Mouse (Mus musculus): ENCODE measurements around the gene Spen. TPM values are rescaled to one million over a fixed set of nuclear protein-coding genes. Genes with fewer than 3 reads are reported as not detected.

Spen gene
- 20.3 and 20.4 TPM in 2 replicates for polyA plus RNA-seq (2014; fragmentation: Nextera tagmentation; extraction: Ambion mirVana)

GRCm38 (mm10) chr4:141538408-141539212 lies at the start of gene Spen:
TSS of gene Spen (minus strand) at chr4:141538597.
- ATAC-seq (ENCODE audit: low FRiP score) (peak; percentile 84), DNase-seq (ENCODE audit: low spot score) (peak; percentile 97)
- peak within 1 kb of the TSS; percentile 99 for H3K4me3 ChIP-seq (replicated peaks; ENCODE audit: low read length)
- H3K9ac ChIP-seq = peak within 1 kb of the TSS; percentile 95
- H3K36me3 ChIP-seq (replicated peaks; ENCODE audit: control insufficient read depth, insufficient read depth) = no peaks in the 10 kb centered on the region
- peaks cover 29% of the 10 kb centered on the region for H3K4me1 ChIP-seq (replicated peaks; ENCODE audit: control insufficient read depth, insufficient read depth, low read length)
- H3K27ac ChIP-seq = peak within 1 kb of the TSS; percentile 98
- peak within 1 kb of the TSS; percentile 79 for H3K4me2 ChIP-seq (replicated peaks)
- no peaks in the 10 kb centered on the region for H3K27me3 ChIP-seq (ENCODE audit: control insufficient read depth, insufficient read depth, low read length)
- WGBS = under 1% methylated on average over 82 of the region's 88 CpGs
- H3K9me3 ChIP-seq (ENCODE audit: control insufficient read depth, low read length) = no peaks in the 10 kb centered on the region

GRCm38 (mm10) chr4:141583919-141584318 lies 45.5 kb upstream of the Spen start:
- no peaks in the 10 kb centered on the region for H3K27me3 ChIP-seq (ENCODE audit: control insufficient read depth, insufficient read depth, low read length)
- no peaks in the 10 kb centered on the region for H3K4me1 ChIP-seq (replicated peaks; ENCODE audit: control insufficient read depth, insufficient read depth, low read length)
- H3K4me2 ChIP-seq (replicated peaks) = no peak overlapping the region
- WGBS = 96% methylated on average over 8 of the region's 8 CpGs
- no peak overlapping the region for H3K9ac ChIP-seq
- H3K27ac ChIP-seq = no peak overlapping the region
- H3K4me3 ChIP-seq (replicated peaks; ENCODE audit: low read length) = no peak overlapping the region
- peaks cover 25% of the 10 kb centered on the region for H3K36me3 ChIP-seq (replicated peaks; ENCODE audit: control insufficient read depth, insufficient read depth)
- DNase-seq (ENCODE audit: low spot score) = no peak
- no peak for ATAC-seq (ENCODE audit: low FRiP score)
- no peaks in the 10 kb centered on the region for H3K9me3 ChIP-seq (ENCODE audit: control insufficient read depth, low read length)

GRCm38 (mm10) chr4:141581051-141581450 lies 42.7 kb upstream of the Spen start:
- no peak for DNase-seq (ENCODE audit: low spot score)
- H3K9me3 ChIP-seq (ENCODE audit: control insufficient read depth, low read length) = no peaks in the 10 kb centered on the region
- ATAC-seq (ENCODE audit: low FRiP score) = no peak
- H3K4me1 ChIP-seq (replicated peaks; ENCODE audit: control insufficient read depth, insufficient read depth, low read length) = no peaks in the 10 kb centered on the region
- peaks cover 31% of the 10 kb centered on the region for H3K36me3 ChIP-seq (replicated peaks; ENCODE audit: control insufficient read depth, insufficient read depth)
- no peak overlapping the region for H3K4me3 ChIP-seq (replicated peaks; ENCODE audit: low read length)
- no peaks in the 10 kb centered on the region for H3K27me3 ChIP-seq (ENCODE audit: control insufficient read depth, insufficient read depth, low read length)
- 77% methylated on average over 13 of the region's 13 CpGs for WGBS
- no peak overlapping the region for H3K9ac ChIP-seq
- H3K4me2 ChIP-seq (replicated peaks) = no peak overlapping the region
- H3K27ac ChIP-seq = no peak overlapping the region

GRCm38 (mm10) chr4:141578833-141579232 lies 40.4 kb upstream of the Spen start:
- 88% methylated on average over 3 of the region's 3 CpGs for WGBS
- Histone ChIP-seq H3K27ac (no peak overlapping the region), H3K4me2 (replicated peaks) (no peak overlapping the region), H3K9ac (no peak overlapping the region), H3K9me3 (ENCODE audit: control insufficient read depth, low read length) (no peaks in the 10 kb centered on the region), H3K36me3 (replicated peaks; ENCODE audit: control insufficient read depth, insufficient read depth) (peaks cover 31% of the 10 kb centered on the region), H3K4me3 (replicated peaks; ENCODE audit: low read length) (no peak overlapping the region), H3K4me1 (replicated peaks; ENCODE audit: control insufficient read depth, insufficient read depth, low read length) (no peaks in the 10 kb centered on the region), H3K27me3 (ENCODE audit: control insufficient read depth, insufficient read depth, low read length) (no peaks in the 10 kb centered on the region)
- DNase-seq (ENCODE audit: low spot score) (no peak), ATAC-seq (ENCODE audit: low FRiP score) (no peak)

GRCm38 (mm10) chr4:141576877-141577276 lies 38.5 kb upstream of the Spen start:
- H3K36me3 ChIP-seq (replicated peaks; ENCODE audit: control insufficient read depth, insufficient read depth) = peaks cover 27% of the 10 kb centered on the region; the same call in 1 of the 2 replicates
- H3K4me1 ChIP-seq (replicated peaks; ENCODE audit: control insufficient read depth, insufficient read depth, low read length) = no peaks in the 10 kb centered on the region
- H3K4me2 ChIP-seq (replicated peaks) = no peak overlapping the region
- H3K9me3 ChIP-seq (ENCODE audit: control insufficient read depth, low read length) = no peaks in the 10 kb centered on the region
- 93% methylated on average over 7 of the region's 7 CpGs for WGBS
- ATAC-seq (ENCODE audit: low FRiP score) (no peak), DNase-seq (ENCODE audit: low spot score) (no peak)
- no peak overlapping the region for H3K9ac ChIP-seq
- no peaks in the 10 kb centered on the region for H3K27me3 ChIP-seq (ENCODE audit: control insufficient read depth, insufficient read depth, low read length)
- H3K27ac ChIP-seq = no peak overlapping the region
- no peak overlapping the region for H3K4me3 ChIP-seq (replicated peaks; ENCODE audit: low read length)

- no peak overlapping the region for H3K4me2 ChIP-seq (replicated peaks)
- ATAC-seq (ENCODE audit: low FRiP score) (no peak), DNase-seq (ENCODE audit: low spot score) (no peak)
- H3K9ac ChIP-seq = no peak overlapping the region
- peaks cover 27% of the 10 kb centered on the region; the same call in 1 of the 2 replicates for H3K36me3 ChIP-seq (replicated peaks; ENCODE audit: control insufficient read depth, insufficient read depth)
- no peaks in the 10 kb centered on the region for H3K9me3 ChIP-seq (ENCODE audit: control insufficient read depth, low read length)
- WGBS = 84% methylated on average over 11 of the region's 11 CpGs
- no peak overlapping the region for H3K4me3 ChIP-seq (replicated peaks; ENCODE audit: low read length)
- no peaks in the 10 kb centered on the region for H3K4me1 ChIP-seq (replicated peaks; ENCODE audit: control insufficient read depth, insufficient read depth, low read length)
- H3K27me3 ChIP-seq (ENCODE audit: control insufficient read depth, insufficient read depth, low read length) = no peaks in the 10 kb centered on the region
- H3K27ac ChIP-seq = no peak overlapping the region
These were observed 38.0 kb upstream of the Spen start for GRCm38 (mm10) chr4:141576404-141576803.

GRCm38 (mm10) chr4:141574789-141575702 lies 36.6 kb upstream of the Spen start:
- Histone ChIP-seq H3K27ac (no peak overlapping the region), H3K36me3 (replicated peaks; ENCODE audit: control insufficient read depth, insufficient read depth) (0 out of 2 replicates have a peak, but pooled peaks cover 15% of the 10 kb centered on the region), H3K9me3 (ENCODE audit: control insufficient read depth, low read length) (no peaks in the 10 kb centered on the region), H3K9ac (no peak overlapping the region), H3K4me2 (replicated peaks) (no peak overlapping the region), H3K4me1 (replicated peaks; ENCODE audit: control insufficient read depth, insufficient read depth, low read length) (no peaks in the 10 kb centered on the region), H3K27me3 (ENCODE audit: control insufficient read depth, insufficient read depth, low read length) (no peaks in the 10 kb centered on the region), H3K4me3 (replicated peaks; ENCODE audit: low read length) (no peak overlapping the region)
- peak; percentile 59 for ATAC-seq (ENCODE audit: low FRiP score)
- DNase-seq (ENCODE audit: low spot score) = peak; percentile 91
- 42% methylated on average over 27 of the region's 27 CpGs for WGBS

GRCm38 (mm10) chr4:141573359-141573966 lies 35.1 kb upstream of the Spen start:
- H3K27ac ChIP-seq = no peak overlapping the region
- no peak overlapping the region for H3K4me3 ChIP-seq (replicated peaks; ENCODE audit: low read length)
- H3K9me3 ChIP-seq (ENCODE audit: control insufficient read depth, low read length) = no peaks in the 10 kb centered on the region
- H3K36me3 ChIP-seq (replicated peaks; ENCODE audit: control insufficient read depth, insufficient read depth) = 0 out of 2 replicates have a peak, but pooled peaks cover 10% of the 10 kb centered on the region
- no peaks in the 10 kb centered on the region for H3K27me3 ChIP-seq (ENCODE audit: control insufficient read depth, insufficient read depth, low read length)
- WGBS = 80% methylated on average over 6 of the region's 6 CpGs
- DNase-seq (ENCODE audit: low spot score) (no peak), ATAC-seq (ENCODE audit: low FRiP score) (no peak)
- no peaks in the 10 kb centered on the region for H3K4me1 ChIP-seq (replicated peaks; ENCODE audit: control insufficient read depth, insufficient read depth, low read length)
- H3K9ac ChIP-seq = no peak overlapping the region
- H3K4me2 ChIP-seq (replicated peaks) = no peak overlapping the region

Measured in hindbrain, embryonic 14.5 days (tissue).